Mouse (Mus musculus): Measurements from ENCODE around the gene Mmrn2. TPM values are rescaled to one million over a fixed set of nuclear protein-coding genes. Genes with fewer than 3 reads are reported as not detected.

Gene Mmrn2
- polyA plus RNA-seq, 1 experiment from 2014 or later, result 12.1 TPM

DNA sequence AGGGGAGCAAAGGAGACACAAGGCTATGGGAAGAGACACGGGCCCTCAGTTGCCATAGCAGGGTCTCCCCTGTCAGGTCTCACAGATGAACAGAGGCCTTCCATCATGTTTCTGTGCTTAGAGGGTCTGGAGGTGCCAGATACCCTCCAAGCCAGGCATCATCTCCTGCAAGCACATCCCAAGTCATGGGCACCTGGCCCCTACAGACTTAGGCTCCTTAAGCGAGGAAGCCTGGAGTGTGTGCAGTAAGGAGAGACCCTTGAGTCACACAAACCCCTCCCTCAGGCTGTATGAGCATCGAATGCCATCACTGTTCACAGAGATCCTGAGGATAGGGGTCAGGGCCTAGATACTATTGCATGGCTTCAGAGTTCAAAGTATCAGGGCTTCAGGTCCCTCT lies 4.3 kb upstream of the Mmrn2 start:
- no peak overlapping the region for H3K27ac ChIP-seq (ENCODE audit: low read depth)
- no peaks in the 10 kb centered on the region for H3K36me3 ChIP-seq (ENCODE audit: insufficient read depth)
- no peaks in the 10 kb centered on the region for H3K27me3 ChIP-seq (ENCODE audit: insufficient read depth, low read length)
- H3K9ac ChIP-seq, result no peak overlapping the region
- WGBS, result 83% methylated on average over 3 of the region's 3 CpGs
- DNase-seq (no peak), ATAC-seq (ENCODE audit: insufficient read depth) (no peak)
- no peaks in the 10 kb centered on the region for H3K9me3 ChIP-seq (ENCODE audit: low read depth, low read length)
- H3K4me3 ChIP-seq (ENCODE audit: low read depth, low read length), result no peak overlapping the region
- H3K4me2 ChIP-seq, result no peak overlapping the region
- TF ChIP-seq CTCF (IDR thresholded peaks at IDR 0.05; ENCODE audit: low read depth), result no peak
- H3K4me1 ChIP-seq (ENCODE audit: insufficient read depth), result no peaks in the 10 kb centered on the region

DNA sequence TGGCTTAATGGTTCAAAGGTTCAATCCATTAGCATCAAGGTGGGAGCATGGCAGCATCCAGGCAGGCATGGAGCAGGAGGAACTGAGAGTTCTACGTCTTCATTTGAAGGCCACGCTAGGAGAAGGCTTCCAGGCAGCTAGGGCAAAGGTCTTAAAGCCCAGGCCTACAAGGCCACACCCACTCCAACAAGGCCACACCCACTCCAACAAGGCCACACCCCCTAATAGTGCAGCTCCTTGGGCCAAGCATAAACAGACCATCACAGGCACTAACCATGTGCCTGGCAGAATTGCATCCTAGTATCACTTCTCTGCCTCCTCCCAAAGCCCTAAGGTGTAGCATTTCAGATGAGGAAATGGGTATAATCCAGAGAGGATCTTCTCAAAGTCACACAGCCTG lies 3.5 kb upstream of the Mmrn2 start:
- TF ChIP-seq CTCF (IDR thresholded peaks at IDR 0.05; ENCODE audit: low read depth), result no peak
- 82% methylated on average over 2 of the region's 2 CpGs for WGBS
- H3K4me3 ChIP-seq (ENCODE audit: low read depth, low read length), result no peak overlapping the region

DNA sequence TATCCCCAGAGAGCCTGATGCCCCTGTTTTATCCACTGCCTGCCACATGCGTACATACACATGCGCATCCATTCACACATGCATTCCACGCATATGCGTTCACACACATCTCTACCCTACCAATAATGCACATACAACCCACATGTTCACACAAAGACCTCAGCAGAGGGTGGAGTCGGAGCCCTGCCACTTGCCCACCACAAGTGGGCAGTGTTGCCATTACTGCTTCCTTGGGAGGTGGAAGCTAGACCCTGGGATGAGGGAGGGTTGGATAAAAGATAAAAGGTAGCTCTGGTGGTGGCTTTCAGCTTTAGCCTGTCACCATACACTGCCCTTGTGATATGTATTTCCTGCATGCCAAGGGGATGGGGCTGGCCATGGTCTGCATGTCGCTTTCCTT lies 2.6 kb upstream of the Mmrn2 start:
- 78% methylated on average over 6 of the region's 6 CpGs for WGBS
- Histone ChIP-seq H3K4me2 (no peak overlapping the region), H3K36me3 (ENCODE audit: insufficient read depth) (no peaks in the 10 kb centered on the region), H3K27me3 (ENCODE audit: insufficient read depth, low read length) (no peaks in the 10 kb centered on the region), H3K27ac (ENCODE audit: low read depth) (no peak overlapping the region), H3K9ac (no peak overlapping the region), H3K9me3 (ENCODE audit: low read depth, low read length) (no peaks in the 10 kb centered on the region), H3K4me3 (ENCODE audit: low read depth, low read length) (no peak overlapping the region), H3K4me1 (ENCODE audit: insufficient read depth) (no peaks in the 10 kb centered on the region)
- DNase-seq (peak; percentile 58), ATAC-seq (ENCODE audit: insufficient read depth) (no peak)
- peak; percentile 76 for TF ChIP-seq CTCF (IDR thresholded peaks at IDR 0.05; ENCODE audit: low read depth)

More for the DNA sequence above, 3.5 kb upstream of the Mmrn2 start:
- no peak overlapping the region for H3K4me2 ChIP-seq
- H3K9me3 ChIP-seq (ENCODE audit: low read depth, low read length), result no peaks in the 10 kb centered on the region
- no peaks in the 10 kb centered on the region for H3K27me3 ChIP-seq (ENCODE audit: insufficient read depth, low read length)
- ATAC-seq (ENCODE audit: insufficient read depth), result no peak
- H3K9ac ChIP-seq, result no peak overlapping the region
- no peak overlapping the region for H3K27ac ChIP-seq (ENCODE audit: low read depth)
- no peak for DNase-seq
- no peaks in the 10 kb centered on the region for H3K4me1 ChIP-seq (ENCODE audit: insufficient read depth)
- H3K36me3 ChIP-seq (ENCODE audit: insufficient read depth), result no peaks in the 10 kb centered on the region

DNA sequence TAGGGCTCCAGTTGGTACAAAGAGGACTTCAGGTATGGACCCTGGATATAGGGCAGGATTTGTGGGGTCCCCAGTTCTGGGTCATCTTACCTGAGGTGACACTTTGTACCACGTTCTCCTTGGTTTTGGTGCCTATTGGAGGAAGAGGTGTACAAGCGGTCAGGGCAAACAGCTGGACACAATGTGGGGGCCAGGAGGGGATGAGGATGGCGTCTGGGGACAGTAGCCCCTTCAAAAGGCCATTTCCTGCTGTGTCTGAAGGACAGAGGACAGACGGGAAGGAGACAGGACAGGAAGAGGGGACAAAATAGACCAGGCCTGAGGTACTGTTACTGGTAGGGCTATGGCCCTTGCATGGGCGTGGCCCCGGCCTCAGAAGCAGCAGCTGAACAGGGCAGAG lies 1.7 kb upstream of the Mmrn2 start:
- WGBS, result 74% methylated on average over 6 of the region's 6 CpGs
- no peak overlapping the region for H3K27ac ChIP-seq (ENCODE audit: low read depth)
- no peak overlapping the region for H3K4me3 ChIP-seq (ENCODE audit: low read depth, low read length)
- DNase-seq (no peak), ATAC-seq (ENCODE audit: insufficient read depth) (no peak)
- no peak for TF ChIP-seq CTCF (IDR thresholded peaks at IDR 0.05; ENCODE audit: low read depth)
- H3K9ac ChIP-seq, result no peak overlapping the region
- H3K4me2 ChIP-seq, result no peak overlapping the region
- H3K27me3 ChIP-seq (ENCODE audit: insufficient read depth, low read length), result no peaks in the 10 kb centered on the region
- H3K36me3 ChIP-seq (ENCODE audit: insufficient read depth), result no peaks in the 10 kb centered on the region
- H3K4me1 ChIP-seq (ENCODE audit: insufficient read depth), result no peaks in the 10 kb centered on the region
- H3K9me3 ChIP-seq (ENCODE audit: low read depth, low read length), result no peaks in the 10 kb centered on the region

DNA sequence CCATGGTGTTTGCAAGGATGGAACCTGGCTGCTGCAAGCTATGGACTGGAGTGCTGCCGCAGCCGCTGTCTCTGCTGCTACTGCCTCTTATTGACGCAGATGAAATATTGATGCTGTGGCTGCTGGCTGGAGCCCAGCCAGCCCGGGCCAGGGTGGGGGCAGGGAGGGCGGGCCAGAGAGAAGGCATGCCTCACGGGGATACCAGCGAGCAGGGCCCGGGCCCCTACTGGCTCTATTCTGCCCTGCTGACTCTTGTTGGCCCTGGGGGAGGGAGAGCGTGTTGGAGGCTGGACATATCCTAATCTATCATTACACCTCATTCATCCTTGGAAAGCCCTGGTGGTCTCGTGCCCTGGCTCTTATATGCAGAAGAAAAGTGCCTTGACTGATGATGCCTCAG lies 688 bp upstream of the Mmrn2 start, which contains the start of gene Sncg:
Gene Sncg (minus strand): TSS at position 213 of the 400 bp plus-strand sequence.
- peak within 1 kb of the TSS; percentile 23 for H3K4me3 ChIP-seq (ENCODE audit: low read depth, low read length)
- no peaks in the 10 kb centered on the region for H3K27me3 ChIP-seq (ENCODE audit: insufficient read depth, low read length)
- TF ChIP-seq CTCF (IDR thresholded peaks at IDR 0.05; ENCODE audit: low read depth), result no peak
- ATAC-seq (ENCODE audit: insufficient read depth), result peak; percentile 57; the same call in 1 of the 2 replicates
- H3K27ac ChIP-seq (ENCODE audit: low read depth), result no peak within 1 kb of the TSS
- WGBS, result 25% methylated on average over 10 of the region's 10 CpGs
- no peaks in the 10 kb centered on the region for H3K9me3 ChIP-seq (ENCODE audit: low read depth, low read length)
- H3K36me3 ChIP-seq (ENCODE audit: insufficient read depth), result no peaks in the 10 kb centered on the region
- H3K4me2 ChIP-seq, result peak within 1 kb of the TSS; percentile 48
- H3K4me1 ChIP-seq (ENCODE audit: insufficient read depth), result no peaks in the 10 kb centered on the region
- no peak within 1 kb of the TSS for H3K9ac ChIP-seq
- DNase-seq, result peak; percentile 73

DNA sequence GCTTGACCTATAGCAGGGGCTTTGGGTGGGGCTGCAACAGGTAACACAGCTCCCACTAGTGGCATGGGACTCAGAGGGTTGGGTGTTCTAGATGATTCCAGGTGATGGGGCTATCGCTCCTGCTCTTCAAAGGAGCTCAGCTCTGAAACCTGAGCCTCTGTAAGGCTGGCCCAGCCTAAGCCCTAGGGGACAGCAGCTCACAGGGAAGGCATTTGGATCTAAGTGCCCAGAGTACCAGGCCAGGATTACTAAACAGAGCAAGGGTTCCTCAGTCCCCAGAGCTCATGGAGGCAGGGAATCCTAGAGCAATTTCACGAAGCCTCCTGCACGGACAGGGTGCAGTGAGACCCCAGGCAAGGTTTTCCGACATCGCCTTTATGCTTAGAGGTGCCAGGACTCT lies 676 bp downstream of the Mmrn2 start:
- Histone ChIP-seq H3K27ac (ENCODE audit: low read depth) (no peak overlapping the region), H3K9me3 (ENCODE audit: low read depth, low read length) (no peaks in the 10 kb centered on the region), H3K4me1 (ENCODE audit: insufficient read depth) (no peaks in the 10 kb centered on the region), H3K27me3 (ENCODE audit: insufficient read depth, low read length) (no peaks in the 10 kb centered on the region), H3K4me2 (peak overlapping the region; percentile 48), H3K36me3 (ENCODE audit: insufficient read depth) (no peaks in the 10 kb centered on the region), H3K4me3 (ENCODE audit: low read depth, low read length) (peak overlapping the region; percentile 23), H3K9ac (no peak overlapping the region)
- ATAC-seq (ENCODE audit: insufficient read depth) (no peak), DNase-seq (no peak)
- no peak for TF ChIP-seq CTCF (IDR thresholded peaks at IDR 0.05; ENCODE audit: low read depth)
- WGBS, result 77% methylated on average over 5 of the region's 5 CpGs

DNA sequence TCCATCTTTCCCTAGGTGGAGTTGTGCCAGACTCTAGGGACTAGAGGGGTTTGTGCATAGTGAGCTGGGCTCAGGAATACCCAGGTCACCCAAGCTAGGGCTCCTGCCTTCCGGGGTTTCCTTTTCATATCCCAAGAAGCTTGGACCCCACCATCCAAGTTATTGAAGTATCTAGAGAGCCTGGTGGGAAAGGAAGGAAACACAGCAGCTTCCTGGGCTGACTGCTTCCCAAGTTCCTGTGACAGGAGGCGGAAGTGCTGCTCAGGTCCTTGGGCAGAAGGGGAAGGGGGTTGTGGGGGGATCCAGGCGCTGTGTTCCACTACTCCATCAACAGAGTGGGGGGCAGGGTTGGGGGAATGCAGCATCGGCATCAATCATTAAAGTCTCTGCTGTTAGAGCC lies 1.9 kb downstream of the Mmrn2 start:
- Histone ChIP-seq H3K36me3 (ENCODE audit: insufficient read depth) (no peaks in the 10 kb centered on the region), H3K9me3 (ENCODE audit: low read depth, low read length) (no peaks in the 10 kb centered on the region), H3K27me3 (ENCODE audit: insufficient read depth, low read length) (no peaks in the 10 kb centered on the region), H3K4me3 (ENCODE audit: low read depth, low read length) (no peak overlapping the region), H3K4me1 (ENCODE audit: insufficient read depth) (no peaks in the 10 kb centered on the region), H3K9ac (no peak overlapping the region), H3K27ac (ENCODE audit: low read depth) (peak overlapping the region; percentile 36; the same call in 1 of the 2 replicates), H3K4me2 (peak overlapping the region; percentile 48)
- 61% methylated on average over 4 of the region's 4 CpGs for WGBS
- no peak for ATAC-seq (ENCODE audit: insufficient read depth)
- no peak for TF ChIP-seq CTCF (IDR thresholded peaks at IDR 0.05; ENCODE audit: low read depth)
- DNase-seq, result no peak
